Mouse (Mus musculus) c-Kit-positive CD71-positive TER-119-positive erythroid progenitor cells, embryonic 14.5 days (primary cell): Measurements from ENCODE around the gene Smoc1.

ENCODE experiments used
- DNase-seq: peaks from one replicate; pipeline ENCODE4 v3.0.0-alpha.2; 2013; ENCODE audit warnings: low spot score

Gene Smoc1

DNA sequence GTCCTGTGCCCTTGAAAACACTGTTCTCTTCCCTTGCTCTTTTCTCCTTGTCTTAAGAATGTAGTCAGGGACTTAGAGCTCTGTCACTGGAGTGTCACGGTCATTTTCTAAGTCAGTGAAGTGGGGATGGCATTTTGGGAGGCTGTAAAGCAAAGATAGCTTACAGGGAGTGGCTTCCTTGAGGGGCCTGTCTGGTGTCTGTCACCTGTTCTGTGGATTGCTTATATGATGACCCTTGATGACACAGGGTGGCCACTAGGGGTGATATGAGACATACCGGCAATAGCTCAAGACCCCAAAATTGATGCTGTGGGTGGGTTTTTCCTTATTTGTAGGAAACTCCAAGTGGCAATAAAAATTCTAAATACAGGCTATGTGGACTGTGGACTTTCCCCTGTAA is 141.9 kb downstream of the Smoc1 start:
- no peak for DNase-seq

DNA sequence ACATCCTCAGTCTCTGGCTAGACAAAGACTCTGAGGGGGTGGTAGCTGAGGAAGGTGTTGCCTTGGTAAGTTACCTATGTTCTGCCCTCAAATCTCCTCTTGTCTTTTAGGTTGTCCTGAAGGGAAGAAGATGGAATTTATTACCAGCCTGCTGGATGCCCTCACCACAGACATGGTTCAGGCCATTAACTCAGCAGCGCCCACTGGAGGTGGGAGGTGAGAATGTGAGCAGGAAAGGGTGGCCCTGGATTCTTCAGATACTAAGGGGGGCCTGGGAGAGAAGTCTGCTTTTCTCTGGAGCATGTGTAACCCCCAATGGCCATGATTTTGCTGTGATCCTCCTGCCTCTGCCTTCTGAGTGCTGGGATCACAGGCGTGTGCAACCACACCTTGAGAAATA is 143.5 kb downstream of the Smoc1 start:
- no peak for DNase-seq

DNA sequence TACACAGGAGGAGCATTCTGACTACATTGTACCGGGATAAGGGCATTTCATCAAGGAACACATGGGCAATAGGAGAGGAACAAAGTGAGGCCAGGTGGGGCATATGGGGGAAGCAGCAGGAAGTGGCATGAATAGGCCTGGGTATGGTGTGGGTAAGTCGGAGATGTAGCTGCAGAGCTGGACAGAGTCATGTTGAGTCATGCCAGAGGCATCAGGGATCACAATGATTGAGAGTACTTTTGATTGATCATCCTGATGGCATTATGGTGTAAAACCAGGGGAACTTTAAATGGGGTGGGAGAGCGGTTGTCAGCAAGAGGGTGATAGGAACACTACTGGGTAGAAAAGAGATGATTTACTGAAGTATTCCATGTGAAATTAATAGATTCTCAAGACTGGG is 146.4 kb downstream of the Smoc1 start:
- DNase-seq = no peak

DNA sequence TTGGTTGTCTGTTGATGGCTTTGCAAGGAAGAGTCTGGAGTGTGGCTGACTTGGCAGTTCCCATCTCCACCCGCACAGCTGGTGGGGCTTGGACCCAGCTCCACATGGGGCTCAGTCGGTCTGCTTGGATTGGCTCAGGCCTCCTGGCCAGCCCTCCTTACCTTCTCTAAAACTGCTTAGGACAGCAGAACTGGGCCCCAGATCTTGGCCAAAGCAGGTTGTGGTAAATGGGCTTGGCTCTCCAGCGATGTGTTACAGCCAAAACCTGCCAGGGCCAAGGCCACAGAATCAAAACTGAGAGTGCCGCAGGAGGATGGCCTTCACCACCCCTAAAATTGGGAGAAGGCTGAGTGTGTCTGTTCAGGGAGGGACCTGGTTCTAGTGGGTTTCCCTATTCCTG is 147.3 kb downstream of the Smoc1 start:
- DNase-seq = no peak

DNA sequence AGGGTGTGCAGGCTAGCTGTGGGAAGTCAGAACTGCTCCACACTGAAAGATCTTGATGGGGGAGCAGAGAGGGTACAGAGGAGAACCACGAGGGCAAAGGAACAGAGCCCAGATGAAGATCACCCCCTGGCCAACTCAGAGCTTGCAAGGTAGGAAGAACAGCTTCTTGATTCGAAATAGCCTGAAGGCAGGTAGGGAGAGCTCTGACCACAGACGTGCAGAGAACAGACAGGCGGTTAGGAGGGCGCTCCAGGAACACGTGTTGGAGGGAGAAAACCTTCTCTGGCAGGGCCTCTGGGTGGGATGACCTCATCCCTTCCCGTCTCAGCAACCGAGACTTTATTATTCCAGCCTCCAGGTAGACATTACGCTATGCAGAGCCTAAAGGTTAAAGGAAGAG is 148.6 kb downstream of the Smoc1 start:
- DNase-seq = no peak

DNA sequence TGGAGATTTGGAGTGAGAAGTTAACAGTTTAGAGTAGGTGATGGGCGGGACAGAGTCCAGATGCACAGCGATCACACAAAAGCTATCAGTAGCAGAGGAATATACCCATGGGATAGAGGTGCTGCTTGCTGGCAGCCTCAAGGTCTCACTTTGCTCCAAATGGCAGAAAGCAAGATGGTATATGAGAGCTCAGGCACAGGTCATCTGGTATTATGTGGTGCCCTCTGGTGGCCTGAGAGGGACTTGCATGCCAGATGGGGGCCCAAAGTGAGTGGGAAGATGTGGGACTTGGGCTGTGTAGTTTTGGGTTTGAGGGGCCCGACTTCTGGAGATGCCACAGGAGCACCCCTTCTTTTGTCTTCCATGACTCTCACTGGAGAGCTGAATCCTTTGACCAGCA is 155.5 kb downstream of the Smoc1 start:
- DNase-seq = peak; percentile 24

DNA sequence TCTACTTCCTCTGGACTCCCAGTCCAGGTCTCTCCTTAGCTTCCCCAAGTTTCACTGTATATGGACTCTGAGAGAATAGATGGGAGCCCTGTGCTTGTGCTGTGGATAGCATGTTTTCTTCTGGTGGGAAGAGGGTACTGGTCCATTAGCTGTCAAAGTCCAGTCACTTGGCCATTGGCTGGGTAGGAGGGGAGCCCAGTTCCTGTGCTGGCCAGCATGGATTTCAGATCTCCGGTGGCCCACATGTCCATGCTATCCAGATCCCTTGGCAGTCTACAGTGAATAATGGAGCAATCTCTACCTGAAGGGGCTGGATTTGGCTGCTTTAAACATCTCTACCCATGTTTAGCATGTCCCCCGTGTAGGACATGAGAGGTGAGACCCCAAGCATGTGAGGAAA is 158.4 kb downstream of the Smoc1 start:
- no peak for DNase-seq

DNA sequence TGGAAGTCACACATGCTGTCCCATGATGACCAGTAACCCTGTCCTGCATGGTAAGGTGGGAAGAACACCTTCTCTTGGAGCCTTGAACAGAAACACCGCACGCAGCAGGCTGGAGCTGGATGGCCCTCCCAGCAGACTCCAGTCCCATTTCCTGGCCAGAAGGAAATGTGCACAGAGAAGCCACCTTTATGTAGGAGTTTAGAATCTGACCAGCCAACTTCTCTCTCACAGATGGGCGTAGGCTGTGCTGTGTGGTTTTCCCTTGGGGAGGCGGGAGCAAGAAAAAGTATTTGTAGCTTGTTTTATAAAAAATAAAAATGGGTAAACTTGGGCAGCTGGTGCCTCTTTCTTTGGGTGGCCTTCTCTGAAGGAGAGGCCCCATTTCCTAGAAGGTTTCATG is 159.5 kb downstream of the Smoc1 start:
- DNase-seq = no peak

DNA sequence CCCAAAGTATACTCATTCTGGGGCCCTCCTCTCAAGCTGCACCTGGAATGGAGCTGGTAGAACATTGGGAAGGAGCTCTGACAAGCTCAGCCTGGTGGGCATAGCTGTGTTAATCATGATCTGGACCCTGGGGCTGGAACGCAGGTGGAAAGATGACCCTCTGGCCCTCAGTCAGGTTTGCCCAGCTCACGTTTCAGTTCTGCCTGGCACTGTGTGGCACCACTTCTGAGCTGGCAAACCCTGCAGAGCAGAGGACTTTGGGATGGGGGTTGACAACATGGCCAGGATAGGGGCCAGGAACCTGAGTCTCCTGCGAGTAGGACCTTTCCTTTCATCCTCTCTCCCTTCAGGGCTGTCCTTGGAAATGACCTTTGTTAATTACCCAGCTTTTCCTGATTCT is 160.1 kb downstream of the Smoc1 start:
- DNase-seq = no peak

DNA sequence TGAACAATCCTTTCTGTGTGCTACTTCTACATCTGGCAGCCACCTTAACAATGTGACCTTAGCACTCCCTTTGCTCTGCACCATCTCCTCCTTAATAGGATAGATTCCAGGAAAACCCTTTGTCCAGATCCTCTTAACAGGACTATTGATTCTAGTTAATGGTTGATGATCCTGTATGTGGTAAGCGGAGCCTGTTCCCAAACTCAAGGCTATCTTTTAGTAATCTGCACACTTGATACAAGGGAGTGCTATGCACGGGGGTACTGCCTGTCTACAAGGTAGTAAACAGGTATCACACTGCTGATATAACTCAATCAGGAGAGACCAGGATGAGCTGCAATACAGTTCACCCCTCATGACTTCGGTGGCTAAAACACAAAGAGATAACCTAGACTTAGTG is 161.8 kb downstream of the Smoc1 start:
- DNase-seq = no peak

DNA sequence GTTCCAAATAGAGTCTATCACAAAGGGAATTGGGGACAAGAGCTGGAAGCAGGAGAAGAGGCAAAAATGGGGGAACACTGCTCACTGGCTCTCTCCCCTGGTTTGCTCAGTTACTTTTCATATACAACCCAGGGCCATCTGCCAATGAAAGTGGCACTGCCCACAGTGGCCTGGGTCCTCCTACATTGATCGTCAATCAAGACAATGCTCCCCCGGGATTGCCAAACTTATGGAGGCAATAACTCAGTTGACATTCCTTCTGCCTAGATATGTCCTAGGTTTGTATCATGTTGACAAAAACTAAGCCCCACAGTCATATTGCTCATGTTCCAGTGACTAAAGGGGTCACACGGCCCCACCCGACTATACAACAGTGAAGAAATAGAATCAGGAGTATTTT is 162.4 kb downstream of the Smoc1 start:
- no peak for DNase-seq

DNA sequence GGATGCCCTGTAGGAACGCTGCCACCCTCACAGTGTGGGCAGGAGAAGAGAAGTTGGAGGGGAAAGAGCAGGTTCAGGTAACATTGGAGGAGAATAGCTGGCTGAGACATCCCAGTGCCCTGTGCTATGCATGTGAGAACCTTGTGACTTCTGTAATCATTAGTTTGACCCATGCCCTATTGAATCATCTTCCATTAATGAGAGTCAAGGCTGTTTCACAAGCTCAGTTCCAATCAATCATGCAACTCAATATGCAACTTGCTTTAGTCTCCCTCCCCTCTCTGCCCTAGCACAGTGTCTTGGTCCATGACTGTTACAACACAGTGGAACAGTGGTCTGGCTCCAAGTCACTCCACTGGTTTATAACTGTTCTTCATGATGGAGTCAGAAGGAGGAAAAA is 163.0 kb downstream of the Smoc1 start:
- no peak for DNase-seq

DNA sequence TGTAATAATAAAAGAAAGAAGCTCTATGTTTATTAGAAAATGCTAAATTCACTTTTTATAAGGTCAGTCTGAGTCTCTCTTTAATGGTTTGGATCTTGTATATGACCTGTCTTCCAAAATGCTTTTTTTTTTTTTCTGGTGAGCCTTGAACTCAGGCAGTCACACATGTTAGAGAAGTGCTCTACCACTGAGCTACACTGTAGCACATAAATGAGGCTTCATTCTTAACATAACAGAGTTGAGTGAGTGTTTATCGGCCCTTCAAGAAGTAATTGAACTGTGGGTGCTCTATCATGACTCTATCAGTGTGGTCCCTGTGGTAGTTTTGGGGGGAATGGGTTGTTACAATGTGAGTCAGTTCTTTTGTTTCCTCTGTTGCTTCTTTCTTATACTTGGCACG is 167.4 kb downstream of the Smoc1 start:
- no peak for DNase-seq

DNA sequence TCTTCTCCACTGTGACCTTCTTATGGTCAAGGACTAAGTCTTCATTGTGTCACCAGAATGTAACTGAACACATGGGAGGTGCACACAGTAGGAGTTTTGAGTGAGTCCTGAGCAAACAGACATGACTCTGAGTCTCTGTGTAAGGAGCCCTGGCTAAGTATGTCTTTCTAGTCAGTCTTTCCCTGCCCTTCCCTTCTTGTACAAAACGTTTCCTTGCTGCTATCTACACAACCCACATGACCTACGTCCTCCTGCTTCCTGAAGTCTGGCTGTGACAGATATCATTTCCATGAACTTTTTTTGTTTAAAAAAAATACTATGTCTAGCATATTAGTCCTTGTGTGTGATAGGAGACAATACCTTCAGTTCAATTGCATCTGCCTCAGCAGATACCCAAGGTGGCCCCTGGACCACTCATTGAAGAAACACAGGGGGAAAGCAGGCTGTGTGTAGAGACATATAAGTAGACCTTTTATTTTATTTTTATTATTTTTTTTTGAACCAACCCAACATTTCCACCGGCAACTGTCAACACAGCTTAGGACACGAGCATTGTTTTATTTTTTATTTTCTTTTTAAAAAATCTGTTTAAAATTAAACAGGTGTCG is 171.0 kb downstream of the Smoc1 start:
- peak; percentile 6 for DNase-seq

DNA sequence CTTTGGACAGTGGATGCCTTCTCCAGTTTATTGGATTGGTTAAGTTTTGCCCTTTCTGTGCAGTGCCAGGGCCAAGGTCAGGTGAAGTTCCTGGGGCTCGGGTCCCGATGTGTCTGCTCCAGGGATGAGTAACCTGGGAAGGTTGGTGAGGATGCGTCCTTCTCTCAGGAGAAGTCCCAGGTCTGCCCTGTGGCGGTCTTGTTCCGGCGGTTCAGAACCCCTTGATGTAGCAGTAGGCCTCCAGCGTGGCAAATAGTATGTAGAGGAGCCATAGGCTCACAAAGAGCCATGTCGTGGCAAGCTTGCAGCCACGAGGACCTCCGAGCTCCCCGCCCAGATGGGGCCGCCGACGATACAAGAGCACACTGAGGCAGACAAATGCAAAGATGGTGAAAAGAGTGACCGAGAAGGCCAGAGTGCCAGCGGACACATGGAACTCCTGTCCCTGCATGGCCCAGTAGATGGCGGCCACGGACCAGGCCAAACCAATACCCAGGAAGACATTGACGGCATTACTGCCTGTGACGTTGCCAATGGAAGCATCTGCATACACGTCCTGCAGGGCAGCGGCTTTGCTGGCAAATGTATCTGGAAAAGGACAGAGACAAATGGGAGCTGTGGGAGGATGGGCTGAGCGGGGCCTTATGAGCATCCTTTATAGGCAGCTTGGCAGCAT is 172.8 kb downstream of the Smoc1 start:
- no peak for DNase-seq

DNA sequence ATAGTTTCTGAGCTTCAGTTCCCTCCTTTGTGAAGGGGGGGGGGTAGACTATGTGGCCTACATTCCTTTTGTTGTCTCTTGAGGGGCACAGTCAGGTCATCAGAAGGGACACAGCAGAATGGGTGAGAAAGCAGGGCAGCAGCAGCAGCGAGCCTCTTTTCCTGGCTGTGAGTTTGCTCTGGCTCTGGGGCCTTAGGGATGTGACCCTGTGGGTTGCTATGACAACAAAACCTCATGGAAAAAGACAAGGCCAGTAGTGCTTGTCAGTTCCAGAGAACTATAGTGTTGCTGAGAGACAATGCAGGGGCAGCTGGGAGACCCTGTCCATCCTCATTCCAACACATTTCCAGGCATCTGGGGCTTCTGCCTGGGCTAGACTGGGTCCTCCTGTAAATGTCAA is 176.6 kb downstream of the Smoc1 start:
- DNase-seq = no peak

DNA sequence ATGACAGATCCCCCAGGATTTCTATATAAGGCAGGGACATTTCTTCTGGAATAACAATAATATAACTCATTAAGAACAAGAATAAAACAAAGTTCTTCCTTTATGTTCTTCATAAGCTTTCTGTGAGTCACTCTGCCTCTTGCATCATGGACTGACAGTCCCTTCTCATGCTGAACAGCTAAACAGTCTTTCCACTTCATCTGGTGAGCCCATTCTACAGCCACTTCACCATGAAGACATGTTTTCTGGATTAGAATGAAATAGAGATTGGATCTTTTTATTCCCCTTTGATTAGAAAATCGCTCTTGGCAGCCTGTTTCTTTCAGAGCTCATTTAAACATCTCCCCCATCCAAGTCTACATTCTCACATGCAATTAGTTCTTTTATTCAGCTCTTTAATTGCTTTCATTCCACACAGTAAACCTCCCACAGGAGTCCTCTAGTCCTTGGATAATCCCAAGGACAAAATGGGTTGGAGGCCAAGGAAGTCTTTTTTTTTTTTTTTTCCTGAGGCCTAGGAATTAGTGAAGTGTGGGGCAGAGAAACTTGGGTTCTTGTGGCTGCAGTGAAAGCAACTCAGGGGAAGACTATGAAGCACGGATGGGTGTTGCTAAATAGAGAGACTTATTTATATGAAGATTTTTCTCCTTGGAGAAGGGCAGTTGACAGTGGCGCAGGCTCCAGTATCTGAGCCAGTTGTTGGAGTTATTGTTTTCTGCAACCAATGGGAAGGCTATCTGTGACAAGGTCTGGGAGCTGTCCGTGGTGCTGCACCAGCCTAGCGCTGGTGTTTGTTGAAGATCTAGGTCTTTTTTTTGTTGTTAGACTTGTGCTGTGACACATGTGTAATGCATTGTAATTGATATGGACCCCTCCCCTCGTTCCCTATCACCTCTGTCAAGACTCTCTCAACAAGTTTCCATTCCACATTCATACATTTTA is 179.3 kb downstream of the Smoc1 start:
- DNase-seq = peak; percentile 18

DNA sequence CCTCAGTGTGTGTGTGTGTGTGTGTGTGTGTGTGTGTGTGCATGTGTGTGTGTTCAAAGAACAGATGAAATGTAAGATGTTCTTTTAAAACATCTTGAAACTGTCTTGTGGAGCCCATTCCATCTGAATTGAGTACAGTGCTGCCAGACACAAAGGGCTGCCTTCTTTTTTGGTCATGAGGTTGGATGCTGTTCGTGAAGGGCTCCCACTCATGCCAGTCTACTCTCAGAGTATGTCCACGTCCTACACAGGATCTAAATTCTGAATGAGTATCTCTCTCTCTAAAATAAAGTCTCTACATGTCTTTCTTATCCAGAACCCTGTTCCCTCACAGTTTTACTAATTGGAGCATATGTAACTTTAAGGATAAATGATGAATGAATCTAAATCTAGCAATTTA is 182.0 kb downstream of the Smoc1 start:
- DNase-seq = no peak

DNA sequence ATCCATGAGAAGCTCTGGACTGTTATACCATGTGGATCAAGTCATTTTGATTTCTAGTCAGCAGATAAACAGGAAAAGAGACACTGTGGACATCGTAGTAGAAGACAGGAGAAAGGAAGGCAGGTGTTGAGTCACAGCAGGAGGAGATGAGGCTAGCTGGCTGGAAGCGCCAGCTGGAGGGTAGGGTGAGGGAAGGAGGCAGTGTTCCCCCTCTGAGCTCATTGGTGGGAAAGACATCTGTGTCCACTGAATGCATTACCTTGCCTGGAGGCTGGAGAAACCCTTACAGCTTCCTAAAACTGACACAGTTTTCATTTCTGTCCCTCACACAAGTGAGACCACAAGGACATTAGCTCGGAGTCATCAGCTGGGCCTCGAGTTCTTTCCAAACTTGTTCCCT is 192.7 kb downstream of the Smoc1 start:
- DNase-seq = no peak

DNA sequence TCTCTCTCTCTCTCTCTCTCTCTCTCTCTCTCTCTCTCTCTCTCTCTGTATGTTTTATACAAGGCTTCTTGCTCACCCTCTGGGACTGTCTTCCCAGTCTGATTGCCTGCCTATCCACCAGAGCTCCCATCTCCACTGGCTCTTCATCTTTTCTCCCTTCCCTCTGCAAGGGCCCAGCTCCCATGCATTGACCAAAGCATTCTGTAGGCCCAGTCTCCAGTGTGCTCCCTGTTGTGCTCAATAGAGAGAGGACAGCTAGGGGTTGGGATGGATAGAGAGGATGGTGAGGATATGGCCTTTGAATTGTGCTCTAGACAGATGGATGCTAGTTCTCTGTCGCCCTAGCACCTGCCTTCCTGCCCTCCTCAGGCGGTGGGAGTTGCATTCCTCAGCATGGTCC is 196.7 kb downstream of the Smoc1 start:
- DNase-seq = no peak

DNA sequence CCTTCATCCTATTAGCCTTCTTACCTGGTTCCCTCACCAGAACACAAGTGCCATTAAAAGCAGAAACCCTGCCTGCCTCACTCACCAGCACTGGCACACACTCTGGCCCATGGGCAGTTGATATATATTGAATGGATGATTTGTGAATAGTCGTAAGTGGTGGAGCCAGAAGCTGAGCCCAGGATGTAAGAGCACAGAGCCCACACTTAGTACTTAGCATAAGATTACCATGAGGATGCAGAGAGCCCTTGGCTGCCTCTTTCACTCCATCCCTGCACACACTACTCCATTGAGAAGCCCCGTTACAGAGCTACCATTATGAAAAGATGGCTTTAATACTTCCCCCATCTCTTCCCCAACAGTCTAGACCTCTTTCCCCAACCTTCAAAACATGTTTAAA is 198.2 kb downstream of the Smoc1 start:
- DNase-seq = no peak

DNA sequence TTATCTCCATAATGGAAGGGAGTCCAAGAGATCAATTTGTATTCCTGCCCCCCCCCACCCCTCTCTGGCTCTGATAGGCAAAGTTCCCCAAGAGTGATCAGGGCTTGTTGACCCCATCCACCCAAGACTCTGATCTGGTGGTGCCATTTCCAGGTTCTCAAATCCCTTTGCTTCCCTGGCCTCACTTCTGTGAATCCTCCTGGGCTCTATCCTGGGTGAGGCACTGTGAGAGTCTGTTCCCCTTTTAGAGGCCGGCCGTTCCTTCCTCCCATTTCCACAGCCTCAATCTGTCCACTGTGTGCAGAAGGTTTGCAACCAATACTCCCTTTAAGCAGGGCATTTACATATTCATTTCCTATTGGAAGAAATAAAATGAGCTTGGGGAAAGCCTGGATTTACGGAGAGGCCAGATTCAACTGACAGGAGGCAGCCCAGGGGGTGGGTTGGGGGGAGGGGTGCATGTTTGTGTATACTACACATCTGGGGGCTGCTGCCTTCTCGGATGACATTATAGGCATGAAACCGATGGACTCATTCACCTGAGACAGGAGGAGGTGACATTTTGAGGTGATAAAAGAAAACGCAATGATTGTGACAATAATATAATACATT is 199.5 kb downstream of the Smoc1 start:
- DNase-seq = no peak

DNA sequence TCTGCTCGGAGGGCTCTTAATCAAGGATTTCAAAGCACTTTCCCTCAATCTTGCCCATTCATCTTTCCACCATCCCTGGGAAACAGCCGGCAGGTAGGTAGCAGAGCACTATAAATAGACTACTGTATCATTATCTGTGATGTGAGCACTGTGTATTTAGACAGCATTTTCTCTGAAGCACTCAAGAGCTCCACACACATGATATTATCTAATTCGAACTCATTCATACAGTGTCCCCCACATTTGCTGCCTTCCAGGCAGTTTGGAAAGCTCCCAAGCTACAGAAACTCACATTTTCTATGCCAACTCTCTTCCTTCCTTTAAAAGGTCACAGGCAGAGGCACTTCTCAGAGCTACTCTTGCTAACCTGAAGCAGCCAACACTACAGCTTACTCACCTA is 200.0 kb downstream of the Smoc1 start:
- no peak for DNase-seq
